Mouse (Mus musculus) naive thymus-derived CD4-positive, alpha-beta T cell, adult 5 months (primary cell): ENCODE data around the gene S100a4. TPM values are rescaled to one million over a fixed set of nuclear protein-coding genes. Genes with fewer than 3 reads are reported as not detected.

ENCODE experiments used
- polyA plus RNA-seq: library from polyadenylated mRNA; unstranded; fragments of 100-300 nt; shearing (Covaris generic); gene quantifications from one replicate; pipeline ENCODE4 v1.2.1, GENCODE M21; 2017

Gene S100a4
- polyA plus RNA-seq: 1.00 TPM

DNA sequence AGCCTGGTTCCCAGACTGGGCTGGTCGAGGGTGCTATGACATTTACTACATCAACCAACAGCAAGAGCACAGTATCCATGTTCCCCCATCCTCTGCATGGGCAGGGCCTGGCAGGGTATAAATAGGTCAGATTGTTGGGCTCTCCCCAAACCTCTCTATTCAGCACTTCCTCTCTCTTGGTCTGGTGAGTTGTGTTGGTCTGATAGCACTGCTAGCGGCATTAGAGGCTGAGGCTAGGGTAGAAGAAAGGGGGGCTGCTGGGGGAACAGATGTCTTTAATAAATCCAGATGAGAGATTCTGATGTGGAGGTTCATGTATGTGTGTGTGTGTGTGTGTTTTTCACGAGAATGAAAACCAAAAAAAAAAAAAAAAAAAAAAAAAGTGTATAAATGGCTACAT, at the start of gene S100a4:
Gene S100a4 (plus strand): TSS at position 149 of the 400 bp plus-strand sequence.

DNA sequence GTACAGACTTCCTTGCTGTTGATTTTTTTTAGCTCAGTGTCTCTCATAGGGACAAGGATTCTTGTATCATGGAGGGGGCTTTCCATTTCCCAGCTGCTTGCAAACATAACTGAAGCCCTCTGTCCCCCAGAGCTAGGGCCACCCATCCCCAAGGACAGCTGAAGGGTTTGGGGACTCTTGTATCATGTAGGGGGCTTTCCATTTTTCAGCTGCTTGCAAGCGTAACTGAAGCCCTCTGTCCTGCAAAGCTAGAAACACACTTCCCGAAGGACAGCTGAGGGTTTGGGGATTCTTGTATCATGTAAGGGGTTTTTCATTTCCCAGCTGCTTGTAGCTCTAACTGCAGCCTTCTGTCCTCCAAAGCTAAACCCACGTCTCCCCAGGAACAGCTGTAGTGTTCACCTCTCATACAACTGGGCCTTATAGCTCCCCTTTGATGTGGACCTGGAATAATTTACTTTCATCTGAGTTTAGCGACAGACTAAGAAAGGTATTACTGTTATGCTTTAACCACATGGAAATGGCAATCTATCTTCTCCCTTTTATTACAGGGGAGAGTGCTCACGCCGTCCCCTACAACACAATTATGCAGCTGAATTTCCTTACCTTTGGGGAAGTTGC, 43.5 kb upstream of the S100a4 start, which contains the start of gene S100a3:
Gene S100a3 (plus strand): TSS at position 571 of the 621 bp plus-strand sequence.

DNA sequence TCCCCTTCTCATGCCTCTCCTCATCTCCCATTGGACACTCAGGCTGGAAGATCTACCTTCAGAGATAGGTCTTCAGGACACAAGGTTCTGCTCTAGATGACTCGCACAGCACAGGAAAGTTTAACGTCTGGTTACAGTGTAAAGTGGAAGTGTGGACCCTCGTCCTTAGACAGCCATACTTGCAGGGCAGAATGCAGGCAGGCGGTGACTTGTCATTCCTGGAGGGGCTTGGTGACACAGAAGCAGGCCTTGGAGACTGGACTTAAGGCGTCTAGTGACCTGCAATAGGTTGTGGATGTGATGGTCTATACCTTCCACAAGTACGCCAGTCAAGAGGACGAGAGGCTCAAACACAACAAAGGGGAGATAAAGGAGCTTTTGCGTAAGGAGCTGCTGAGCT, 13.6 kb upstream of the S100a4 start, which contains the start of gene S100a2:
Gene S100a2 (plus strand): TSS at position 301 of the 400 bp plus-strand sequence.

DNA sequence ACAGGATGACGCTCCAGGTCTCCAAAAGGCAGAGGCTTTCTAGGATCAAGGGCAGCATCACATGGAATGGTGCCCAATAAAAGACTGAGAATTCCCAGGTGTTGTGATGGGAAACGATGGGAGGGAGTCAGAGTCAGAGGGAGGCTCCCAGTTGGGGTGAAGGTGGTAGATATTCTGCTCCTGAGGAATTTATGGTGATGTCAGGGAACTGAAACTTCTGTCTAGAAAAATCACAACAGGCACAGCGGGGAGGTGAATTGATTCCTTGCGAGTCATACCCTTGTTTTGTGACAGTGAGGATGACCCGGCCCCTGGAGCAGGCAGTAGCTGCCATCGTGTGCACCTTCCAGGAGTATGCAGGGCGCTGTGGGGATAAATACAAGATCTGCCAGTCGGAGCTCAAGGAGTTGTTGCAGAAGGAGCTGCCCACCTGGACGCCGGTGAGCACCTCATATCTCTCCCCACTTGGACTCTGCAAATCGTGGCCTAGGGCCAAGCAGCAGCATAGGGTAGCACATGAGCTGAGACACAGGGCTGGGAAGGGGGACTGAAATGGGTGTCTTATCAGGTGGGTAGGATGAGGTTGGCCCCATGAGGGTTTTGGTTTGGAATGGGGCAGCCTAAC, 2.0 kb upstream of the S100a4 start, which contains the start of gene Gm42674:
Gene Gm42674 (plus strand): TSS at position 419 of the 625 bp plus-strand sequence.

GRCm38 (mm10) chr3:90608223-90608622, 4.7 kb downstream of the S100a4 start, which contains the start of gene S100a5:
TSS of gene S100a5 (plus strand) at chr3:90608523.

GRCm38 (mm10) chr3:90612728-90613291, 9.2 kb downstream of the S100a4 start, which contains the start of gene S100a6:
TSS of gene S100a6 (plus strand) at chr3:90612882.

DNA sequence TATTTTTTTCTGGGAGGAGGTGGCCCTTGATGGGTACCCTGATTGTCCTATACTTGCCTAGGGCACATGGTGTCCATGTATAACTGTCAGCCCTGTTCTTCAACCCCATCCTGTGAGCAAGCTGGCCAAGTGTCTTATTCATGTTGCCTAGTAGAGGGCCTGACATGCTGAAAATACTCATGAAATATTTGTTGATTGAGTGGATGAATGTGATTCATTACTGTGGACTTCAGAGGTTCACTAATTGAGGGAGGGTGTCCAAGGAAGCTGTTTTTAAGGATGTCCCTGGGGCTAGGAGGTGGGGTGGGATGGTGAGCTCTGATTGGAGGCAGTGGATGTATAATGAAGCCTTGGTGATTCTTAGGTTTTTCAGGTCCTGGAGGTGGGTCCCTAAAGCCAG, 50.1 kb downstream of the S100a4 start, which contains the start of gene S100a7a:
Gene S100a7a (plus strand): TSS at position 301 of the 400 bp plus-strand sequence.

Other genes with a start within 250 kb of the S100a4 start
- gene Slc27a3, start 213.8 kb upstream of the S100a4 start, polyA plus RNA-seq: not detected
- gene Ints3, start 170.1 kb upstream of the S100a4 start, polyA plus RNA-seq: 19.2 TPM
- gene Npr1, start 137.9 kb upstream of the S100a4 start, polyA plus RNA-seq: not detected
- gene Ilf2, start 127.6 kb upstream of the S100a4 start, polyA plus RNA-seq: 105 TPM
- gene Snapin, start 112.7 kb upstream of the S100a4 start, polyA plus RNA-seq: 60.6 TPM
- gene Chtop, start 94.3 kb upstream of the S100a4 start, polyA plus RNA-seq: 177 TPM
- 0.63 TPM for gene S100a1, start 89.4 kb upstream of the S100a4 start, polyA plus RNA-seq
- gene S100a13, start 89.3 kb upstream of the S100a4 start, polyA plus RNA-seq: 79.7 TPM
- not detected for gene S100a14, start 76.9 kb upstream of the S100a4 start, polyA plus RNA-seq
- not detected for gene S100a16, start 66.5 kb upstream of the S100a4 start, polyA plus RNA-seq
- gene S100a3, start 43.2 kb upstream of the S100a4 start, polyA plus RNA-seq: not detected
- gene S100a2, start 13.5 kb upstream of the S100a4 start, polyA plus RNA-seq: not detected
- gene Gm42674, start 1.9 kb upstream of the S100a4 start, polyA plus RNA-seq: not detected
- not detected for gene S100a5, start 4.8 kb downstream of the S100a4 start, polyA plus RNA-seq
- 1.1 TPM for gene S100a6, start 9.1 kb downstream of the S100a4 start, polyA plus RNA-seq
- not detected for gene S100a7a, start 50.2 kb downstream of the S100a4 start, polyA plus RNA-seq
- gene S100a8, start 65.2 kb downstream of the S100a4 start, polyA plus RNA-seq: not detected
- gene S100a9, start 92.0 kb downstream of the S100a4 start, polyA plus RNA-seq: not detected
- not detected for gene Pglyrp4, start 123.1 kb downstream of the S100a4 start, polyA plus RNA-seq
- not detected for gene Gm5849, start 174.1 kb downstream of the S100a4 start, polyA plus RNA-seq